Mouse (Mus musculus) myocyte (in vitro differentiated cells): Measurements from ENCODE around the gene Tmc6. TPM values are rescaled to one million over a fixed set of nuclear protein-coding genes. Genes with fewer than 3 reads are reported as not detected.
A peak's percentile ranks its signal among the peaks of the same experiment; 100 is the strongest.

Experiments
- H3K27me3 ChIP-seq: one replicate; pipeline ENCODE4 v1.6.1; 2011; ENCODE audit not compliant: control insufficient read depth, insufficient read depth, insufficient read length
- H3K36me3 ChIP-seq: one replicate; pipeline ENCODE4 v1.6.1; 2011; ENCODE audit not compliant: control insufficient read depth, insufficient read depth
- H3K4me2 ChIP-seq: one replicate; pipeline ENCODE4 v1.6.1; 2011; ENCODE audit warnings: low read depth, control low read depth
- H3K4me3 ChIP-seq: one replicate; pipeline ENCODE4 v1.5.1; 2011; ENCODE audit warnings: mild to moderate bottlenecking, control low read depth, moderate library complexity
- H3K79me2 ChIP-seq: one replicate; pipeline ENCODE4 v1.6.1; 2011; ENCODE audit not compliant: control insufficient read depth, insufficient read depth
- H3ac ChIP-seq: one replicate; pipeline ENCODE4 v1.6.1; 2011; ENCODE audit not compliant: control insufficient read depth, insufficient read length
- CEBPB ChIP-seq: IDR thresholded peaks from 2 replicates; pipeline ENCODE4 v1.6.1; 2011; ENCODE audit warnings: mild to moderate bottlenecking, moderate library complexity; ENCODE audit not compliant: poor library complexity, insufficient read depth, severe bottlenecking
- E2F4 ChIP-seq: IDR thresholded peaks from one replicate; pipeline ENCODE4 v1.6.1; 2011; ENCODE audit warnings: mild to moderate bottlenecking, control low read depth, moderate library complexity; ENCODE audit not compliant: insufficient read depth
- MAX ChIP-seq: IDR thresholded peaks from one replicate; pipeline ENCODE4 v1.6.1; 2011; ENCODE audit warnings: low read depth, mild to moderate bottlenecking, control low read depth
- MYOD1 ChIP-seq, 3 experiments: IDR thresholded peaks; one replicate each; pipeline ENCODE4 v1.6.1; 2011; ENCODE audit warnings: control low read depth in 2 of 3, low read depth in 2 of 3, mild to moderate bottlenecking in 2 of 3, moderate library complexity in 1 of 3; ENCODE audit not compliant: insufficient read length in 2 of 3, control insufficient read depth in 1 of 3
- MYOG ChIP-seq, 3 experiments: IDR thresholded peaks; one replicate each; pipeline ENCODE4 v1.6.1; 2011; ENCODE audit warnings: control low read depth in 2 of 3, low read depth in 2 of 3, mild to moderate bottlenecking in 2 of 3; ENCODE audit not compliant: insufficient read length in 2 of 3, control insufficient read depth in 1 of 3, insufficient read depth in 1 of 3
- POLR2A ChIP-seq: IDR thresholded peaks from one replicate; pipeline ENCODE4 v1.6.1; 2011; ENCODE audit warnings: low read depth, mild to moderate bottlenecking, control low read depth, moderate library complexity; ENCODE audit not compliant: insufficient read length
- POLR2AphosphoS2 ChIP-seq: IDR thresholded peaks from one replicate; pipeline ENCODE4 v1.6.1; 2011; ENCODE audit warnings: low read depth, control low read depth; ENCODE audit not compliant: insufficient read length
- REST ChIP-seq: IDR thresholded peaks from one replicate; pipeline ENCODE4 v1.6.1; 2011; ENCODE audit warnings: mild to moderate bottlenecking, control low read depth, moderate library complexity; ENCODE audit not compliant: insufficient read depth, insufficient read length
- SRF ChIP-seq: IDR thresholded peaks from one replicate; pipeline ENCODE4 v1.6.1; 2011; ENCODE audit warnings: low read depth; ENCODE audit not compliant: control insufficient read depth, insufficient read length
- TCF12 ChIP-seq: IDR thresholded peaks from one replicate; pipeline ENCODE4 v1.6.1; 2011; ENCODE audit warnings: mild to moderate bottlenecking, control low read depth; ENCODE audit not compliant: poor library complexity, insufficient read depth, severe bottlenecking
- TCF3 ChIP-seq: IDR thresholded peaks from one replicate; pipeline ENCODE4 v1.6.1; 2011; ENCODE audit warnings: low read depth, control low read depth; ENCODE audit not compliant: insufficient read length
- USF1 ChIP-seq: IDR thresholded peaks from one replicate; pipeline ENCODE4 v1.6.1; 2011; ENCODE audit warnings: low read depth, mild to moderate bottlenecking, control low read depth, moderate library complexity
- polyA plus RNA-seq: library from polyadenylated mRNA; unstranded; fragments of >200 nt; fragmentation: generic; extraction: Trizol; gene quantifications from one replicate; pipeline ENCODE4 v1.2.1, GENCODE M21; 2012; ENCODE audit warnings: missing spikeins

Gene Tmc6
- polyA plus RNA-seq, 1 experiment = 51.9 TPM

- no peaks in the 10 kb centered on the region for H3K36me3 ChIP-seq
- no peaks in the 10 kb centered on the region for H3K79me2 ChIP-seq
- H3K4me2 ChIP-seq = peak overlapping the region; percentile 94
- TF ChIP-seq MAX (no peak), TCF12 (no peak), POLR2AphosphoS2 (no peak), TCF3 (no peak), MYOG (IDR thresholded peaks at IDR 0.05; ENCODE audit: control insufficient read depth in 1 of 3, insufficient read depth in 1 of 3, insufficient read length in 2 of 3, low read depth in 2 of 3) (peak in 1 of 3 experiments; percentile 50), MYOD1 (IDR thresholded peaks at IDR 0.05; ENCODE audit: control insufficient read depth in 1 of 3, insufficient read length in 2 of 3, low read depth in 2 of 3) (peak in 2 of 3 experiments; percentile 48 to 74), POLR2A (no peak), CEBPB (no peak), USF1 (no peak), SRF (no peak), REST (no peak), E2F4 (peak; percentile 67)
- no peak overlapping the region for H3ac ChIP-seq
- H3K4me3 ChIP-seq = peak overlapping the region; percentile 59
- H3K27me3 ChIP-seq = no peaks in the 10 kb centered on the region
Measured at GRCm38 (mm10) chr11:117781199-117781821, 688 bp downstream of the Tmc6 start.

GRCm38 (mm10) chr11:117780582-117781111 lies 1.4 kb downstream of the Tmc6 start:
- no peaks in the 10 kb centered on the region for H3K36me3 ChIP-seq
- TF ChIP-seq TCF3 (no peak), POLR2AphosphoS2 (peak; percentile 16), E2F4 (no peak), USF1 (peak; percentile 84), REST (no peak), MYOD1 (IDR thresholded peaks at IDR 0.05; ENCODE audit: control insufficient read depth in 1 of 3, insufficient read length in 2 of 3, low read depth in 2 of 3) (peak in 1 of 3 experiments; percentile 48), MYOG (IDR thresholded peaks at IDR 0.05; ENCODE audit: control insufficient read depth in 1 of 3, insufficient read depth in 1 of 3, insufficient read length in 2 of 3, low read depth in 2 of 3) (peak in 1 of 3 experiments; percentile 23), POLR2A (peak; percentile 35), TCF12 (no peak), MAX (no peak), SRF (no peak), CEBPB (peak; percentile 72; the same call in 1 of the 2 replicates)
- H3K79me2 ChIP-seq = no peaks in the 10 kb centered on the region
- no peaks in the 10 kb centered on the region for H3K27me3 ChIP-seq
- peak overlapping the region; percentile 59 for H3K4me3 ChIP-seq
- peak overlapping the region; percentile 29 for H3ac ChIP-seq
- H3K4me2 ChIP-seq = peak overlapping the region; percentile 94

- no peak for TF ChIP-seq TCF12
- no peak for TF ChIP-seq TCF3
- no peak for TF ChIP-seq SRF
- no peak for TF ChIP-seq USF1
- TF ChIP-seq MYOG (IDR thresholded peaks at IDR 0.05; ENCODE audit: control insufficient read depth in 1 of 3, insufficient read depth in 1 of 3, insufficient read length in 2 of 3, low read depth in 2 of 3) = no peak
- no peak for TF ChIP-seq POLR2AphosphoS2
- no peak for TF ChIP-seq POLR2A
- TF ChIP-seq CEBPB = no peak
- TF ChIP-seq MYOD1 (IDR thresholded peaks at IDR 0.05; ENCODE audit: control insufficient read depth in 1 of 3, insufficient read length in 2 of 3, low read depth in 2 of 3) = no peak
- no peak for TF ChIP-seq MAX
- no peak for TF ChIP-seq REST
- TF ChIP-seq E2F4 = no peak
- H3K4me3 ChIP-seq = peak overlapping the region; percentile 59
- no peaks in the 10 kb centered on the region for H3K27me3 ChIP-seq
- peak overlapping the region; percentile 94 for H3K4me2 ChIP-seq
- peaks cover 3% of the 10 kb centered on the region for H3K36me3 ChIP-seq
- no peaks in the 10 kb centered on the region for H3K79me2 ChIP-seq
- H3ac ChIP-seq = peak overlapping the region; percentile 29
Measured at GRCm38 (mm10) chr11:117780199-117780515, 1.8 kb downstream of the Tmc6 start.

- Histone ChIP-seq H3K4me3 (peak overlapping the region; percentile 59), H3K27me3 (no peaks in the 10 kb centered on the region), H3K36me3 (peaks cover 8% of the 10 kb centered on the region), H3K79me2 (no peaks in the 10 kb centered on the region), H3K4me2 (peak overlapping the region; percentile 94), H3ac (peak overlapping the region; percentile 29)
- no peak for TF ChIP-seq MAX
- TF ChIP-seq CEBPB = no peak
- TF ChIP-seq POLR2AphosphoS2 = peak; percentile 83
- peak; percentile 81 for TF ChIP-seq POLR2A
Measured at GRCm38 (mm10) chr11:117779434-117780198, 2.4 kb downstream of the Tmc6 start.
